Mouse (Mus musculus) thymus, adult 2 months (tissue): ENCODE data around the gene 2010111I01Rik.

Source experiments
- CTCF ChIP-seq: fragments of 200-500 bp; IDR thresholded peaks from 2 replicates; pipeline ENCODE4 v1.5.1; 2012; ENCODE audit warnings: mild to moderate bottlenecking, control low read depth, low read length, moderate library complexity, borderline replicate concordance; ENCODE audit not compliant: control insufficient read depth, poor library complexity, insufficient read depth; ENCODE audit errors: extremely low read depth
- POLR2A ChIP-seq: fragments of 200-500 bp; IDR thresholded peaks from 2 replicates; pipeline ENCODE4 v1.6.1; 2012; ENCODE audit warnings: mild to moderate bottlenecking, low read length, control low read depth, moderate library complexity; ENCODE audit not compliant: control insufficient read depth, poor library complexity, insufficient read depth; ENCODE audit errors: extremely low read depth

DNA sequence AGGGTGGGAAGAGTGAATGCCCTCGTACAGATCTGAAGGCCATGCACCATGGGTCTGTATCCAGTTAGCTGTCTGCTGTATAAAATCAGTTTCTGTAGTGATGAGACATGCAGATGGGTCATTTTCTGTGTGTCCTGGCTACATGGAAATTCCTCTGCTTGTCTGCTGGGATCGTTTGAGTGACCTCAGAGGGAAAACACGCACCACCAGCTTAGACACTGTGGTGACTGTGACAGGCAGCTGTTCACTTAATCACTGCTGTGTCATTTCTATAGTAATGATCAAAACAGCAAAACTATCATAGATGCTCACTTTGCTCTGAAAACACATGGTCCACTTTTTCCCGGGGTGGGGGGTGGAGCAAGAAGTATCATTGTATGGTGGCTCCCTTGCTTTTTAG, 241.1 kb downstream of the 2010111I01Rik start:
- TF ChIP-seq CTCF (no peak), POLR2A (no peak)
